Mouse (Mus musculus) kidney, embryonic 16.5 days (tissue): ENCODE results near the gene Drc3. TPM values are rescaled to one million over a fixed set of nuclear protein-coding genes. Genes with fewer than 3 reads are reported as not detected.

Experiments used
- ATAC-seq: fragments of 200-750 bp; cut with Nextera tagmentation; 2 replicates; pipeline ENCODE4 v1.8.0; 2017; ENCODE audit warnings: moderate TSS enrichment; ENCODE audit not compliant: low FRiP score, low TSS enrichment
- H3K27ac ChIP-seq: fragments of 300-500 bp; sonication (generic); 2 replicates; pipeline ENCODE4 v1.5.1; 2014; ENCODE audit warnings: low read length
- H3K27me3 ChIP-seq: fragments of 300-500 bp; sonication (generic); 2 replicates; pipeline ENCODE4 v1.6.1; 2014; ENCODE audit warnings: low read length, control low read depth, mixed read lengths; ENCODE audit not compliant: insufficient read depth
- H3K36me3 ChIP-seq: fragments of 300-500 bp; sonication (generic); 2 replicates; pipeline ENCODE4 v1.6.1; 2014; ENCODE audit warnings: low read length, control low read depth, mixed read lengths; ENCODE audit not compliant: insufficient read depth
- H3K4me1 ChIP-seq: fragments of 300-500 bp; sonication (generic); 2 replicates; pipeline ENCODE4 v1.6.1; 2014; ENCODE audit warnings: low read length, control low read depth, mixed read lengths; ENCODE audit not compliant: insufficient read depth
- H3K4me2 ChIP-seq: fragments of 300-500 bp; sonication (generic); replicated peaks from 2 replicates; pipeline ENCODE4 v1.6.1; 2014; ENCODE audit warnings: low read depth, low read length
- H3K4me3 ChIP-seq: fragments of 300-500 bp; sonication (generic); 2 replicates; pipeline ENCODE4 v1.5.1; 2014; ENCODE audit warnings: mild to moderate bottlenecking, low read length
- H3K9ac ChIP-seq: fragments of 300-500 bp; sonication (generic); replicated peaks from 2 replicates; pipeline ENCODE4 v1.6.1; 2014; ENCODE audit warnings: low read length
- H3K9me3 ChIP-seq: fragments of 300-500 bp; sonication (generic); 2 replicates; pipeline ENCODE4 v1.6.1; 2016; ENCODE audit warnings: low read length, control low read depth
- WGBS: fragments of 180-500 bp; shearing (Covaris S2); extraction: QIAGEN DNeasy Blood & Tissue Kit; methylation state at CpG from one replicate; pipeline ENCODE4 v1.1.7; 2014; 5-methylcytosine and 5-hydroxymethylcytosine counted together
- polyA plus RNA-seq: library from polyadenylated mRNA; unstranded; fragments of >200 nt; fragmentation: Nextera tagmentation; extraction: Ambion mirVana; gene quantifications from 2 replicates; pipeline ENCODE4 v1.2.1, GENCODE M21; 2015

The Drc3 gene
- polyA plus RNA-seq, 1 experiment from 2014 or later: 2.8 TPM

- H3K4me3 ChIP-seq: no peak overlapping the region
- 83% methylated on average over 2 of the region's 2 CpGs for WGBS
- H3K27ac ChIP-seq: no peak overlapping the region
- H3K9ac ChIP-seq: no peak overlapping the region
- H3K9me3 ChIP-seq: no peaks in the 10 kb centered on the region
- peaks cover 6% of the 10 kb centered on the region for H3K36me3 ChIP-seq
- H3K4me1 ChIP-seq: peaks cover 11% of the 10 kb centered on the region
- H3K4me2 ChIP-seq: no peak overlapping the region
- ATAC-seq: no peak
- H3K27me3 ChIP-seq: no peaks in the 10 kb centered on the region
Observed at GRCm38 (mm10) chr11:60412921-60413320, 59.8 kb downstream of the Drc3 start.

DNA sequence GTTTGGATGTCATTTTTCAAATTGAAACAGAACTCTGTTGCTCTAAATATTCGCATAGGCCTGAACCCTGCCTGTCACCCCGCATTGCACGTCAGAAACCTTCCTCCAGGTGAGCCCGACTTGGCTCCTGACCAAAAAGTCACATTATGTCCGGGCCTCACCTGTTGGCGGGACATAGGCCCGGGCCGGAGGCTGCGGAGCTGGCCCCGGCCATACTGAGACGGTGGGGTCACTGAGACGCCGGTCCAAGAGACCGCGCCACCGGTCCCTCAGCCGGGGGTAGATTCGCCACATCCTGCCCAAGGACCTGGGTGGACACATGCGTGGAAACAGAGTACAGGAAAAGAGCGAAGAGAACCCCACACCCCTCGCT is 63.4 kb downstream of the Drc3 start:
- no peaks in the 10 kb centered on the region for H3K27me3 ChIP-seq
- no peaks in the 10 kb centered on the region for H3K36me3 ChIP-seq
- peak overlapping the region; percentile 32; the same call in 1 of the 2 replicates for H3K27ac ChIP-seq
- H3K9ac ChIP-seq: peak overlapping the region; percentile 82
- peaks cover 25% of the 10 kb centered on the region for H3K4me1 ChIP-seq
- under 1% methylated on average over 21 of the region's 21 CpGs for WGBS
- ATAC-seq: peak; percentile 62
- peak overlapping the region; percentile 93 for H3K4me2 ChIP-seq
- H3K4me3 ChIP-seq: peak overlapping the region; percentile 97
- H3K9me3 ChIP-seq: no peaks in the 10 kb centered on the region

- WGBS: under 1% methylated on average over 54 of the region's 81 CpGs
- Histone ChIP-seq H3K9me3 (no peaks in the 10 kb centered on the region), H3K4me2 (peak within 1 kb of the TSS; percentile 93), H3K4me3 (peak within 1 kb of the TSS; percentile 97), H3K4me1 (peaks cover 25% of the 10 kb centered on the region), H3K27me3 (no peaks in the 10 kb centered on the region), H3K9ac (peak within 1 kb of the TSS; percentile 90), H3K27ac (peak within 1 kb of the TSS; percentile 91), H3K36me3 (no peaks in the 10 kb centered on the region)
- ATAC-seq: peak; percentile 98
Observed at GRCm38 (mm10) chr11:60416963-60417716, 64.0 kb downstream of the Drc3 start, which contains the start of gene Gid4. Gene Gid4 (plus strand): TSS chr11:60417145.

DNA sequence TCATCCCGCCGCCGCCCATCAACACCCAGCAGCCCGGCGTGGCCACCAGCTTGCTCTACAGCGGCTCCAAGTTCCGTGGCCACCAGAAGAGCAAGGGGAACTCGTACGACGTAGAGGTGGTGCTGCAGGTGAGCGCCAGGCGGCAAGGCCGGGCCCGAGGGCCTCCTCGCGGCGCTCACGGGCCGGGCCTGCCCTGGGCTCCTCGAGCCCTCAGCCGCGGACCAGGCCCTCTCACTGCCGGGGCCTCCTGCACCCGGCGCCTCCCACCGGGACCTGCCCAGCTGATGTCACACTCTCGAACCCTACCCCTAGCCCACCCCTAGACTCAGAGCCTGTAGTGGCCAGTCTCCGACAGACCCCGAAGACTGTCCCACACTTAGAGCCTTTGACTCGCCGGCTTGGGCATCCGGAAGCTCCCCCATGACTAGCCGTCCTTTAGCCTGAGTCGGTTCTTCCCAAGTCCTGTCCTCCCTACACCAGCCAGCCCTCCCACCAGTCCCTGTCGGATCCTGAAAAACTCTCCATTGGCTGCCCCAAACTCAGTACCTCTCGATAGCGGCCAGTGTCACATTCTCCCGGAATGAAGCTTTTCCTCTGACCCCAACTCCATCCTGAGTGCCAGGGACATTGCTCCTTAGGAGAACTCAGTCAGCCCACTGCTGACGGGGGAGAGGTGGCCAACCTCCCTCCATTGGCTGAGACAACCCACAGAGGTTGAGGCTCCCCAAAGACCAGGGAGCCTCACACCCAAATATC is 64.8 kb downstream of the Drc3 start, which contains the start of gene Atpaf2:
Gene Atpaf2, minus strand, starts transcription at position 741 of the 756 bp plus-strand sequence.
- peak; percentile 60 for ATAC-seq
- peak within 1 kb of the TSS; percentile 97 for H3K4me3 ChIP-seq
- under 1% methylated on average over 39 of the region's 39 CpGs for WGBS
- H3K9me3 ChIP-seq: no peaks in the 10 kb centered on the region
- H3K27ac ChIP-seq: peak within 1 kb of the TSS; percentile 91
- H3K27me3 ChIP-seq: no peaks in the 10 kb centered on the region
- no peaks in the 10 kb centered on the region for H3K36me3 ChIP-seq
- peak within 1 kb of the TSS; percentile 90 for H3K9ac ChIP-seq
- H3K4me2 ChIP-seq: peak within 1 kb of the TSS; percentile 93
- H3K4me1 ChIP-seq: peaks cover 27% of the 10 kb centered on the region

GRCm38 (mm10) chr11:60418473-60418803 is 65.3 kb downstream of the Drc3 start:
- Histone ChIP-seq H3K27ac (no peak overlapping the region), H3K9me3 (no peaks in the 10 kb centered on the region), H3K27me3 (no peaks in the 10 kb centered on the region), H3K4me2 (peak overlapping the region; percentile 93), H3K4me1 (peaks cover 29% of the 10 kb centered on the region), H3K9ac (peak overlapping the region; percentile 90), H3K36me3 (no peaks in the 10 kb centered on the region), H3K4me3 (peak overlapping the region; percentile 97)
- WGBS: 5% methylated on average over 6 of the region's 6 CpGs
- ATAC-seq: no peak

GRCm38 (mm10) chr11:60422046-60422668 is 69.0 kb downstream of the Drc3 start:
- H3K4me1 ChIP-seq: peaks cover 17% of the 10 kb centered on the region
- H3K4me2 ChIP-seq: no peak overlapping the region
- H3K9me3 ChIP-seq: no peaks in the 10 kb centered on the region
- H3K36me3 ChIP-seq: no peaks in the 10 kb centered on the region; the same call in 1 of the 2 replicates
- no peak overlapping the region for H3K27ac ChIP-seq
- no peaks in the 10 kb centered on the region for H3K27me3 ChIP-seq
- 59% methylated on average over 5 of the region's 6 CpGs for WGBS
- ATAC-seq: no peak
- no peak overlapping the region for H3K9ac ChIP-seq
- no peak overlapping the region for H3K4me3 ChIP-seq

GRCm38 (mm10) chr11:60423006-60423405 is 69.9 kb downstream of the Drc3 start:
- Histone ChIP-seq H3K27ac (no peak overlapping the region), H3K9ac (no peak overlapping the region), H3K4me3 (no peak overlapping the region), H3K9me3 (no peaks in the 10 kb centered on the region), H3K4me2 (no peak overlapping the region), H3K4me1 (peaks cover 17% of the 10 kb centered on the region), H3K36me3 (peaks cover 8% of the 10 kb centered on the region), H3K27me3 (no peaks in the 10 kb centered on the region)
- no peak for ATAC-seq
- WGBS: 46% methylated on average over 1 of the region's 1 CpGs

DNA sequence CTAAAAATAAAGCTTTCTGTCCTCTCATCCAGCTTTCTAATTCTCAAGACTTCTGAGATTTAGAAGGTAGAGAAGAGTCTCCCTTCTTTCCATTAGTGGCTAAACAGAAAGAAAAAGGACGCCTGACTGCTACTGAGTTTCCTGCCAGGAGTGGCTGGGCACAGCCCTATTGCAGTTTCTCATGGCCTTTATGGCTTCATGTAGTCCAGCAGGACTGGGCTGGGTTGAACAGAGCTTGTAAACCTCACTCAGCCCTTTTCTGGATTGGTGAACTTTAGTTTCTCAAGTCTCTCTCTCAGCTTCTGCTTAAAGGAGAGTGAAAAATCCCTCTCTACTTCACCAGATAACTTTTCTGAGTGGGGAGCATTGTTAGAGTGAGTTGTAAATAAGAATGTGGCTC is 73.3 kb downstream of the Drc3 start:
- ATAC-seq: no peak
- WGBS: 74% methylated on average over 1 of the region's 1 CpGs
- no peak overlapping the region for H3K27ac ChIP-seq
- H3K27me3 ChIP-seq: no peaks in the 10 kb centered on the region
- H3K4me3 ChIP-seq: no peak overlapping the region
- peaks cover 16% of the 10 kb centered on the region for H3K36me3 ChIP-seq
- H3K9me3 ChIP-seq: no peaks in the 10 kb centered on the region
- H3K4me1 ChIP-seq: peaks cover 4% of the 10 kb centered on the region; the same call in 1 of the 2 replicates
- no peak overlapping the region for H3K9ac ChIP-seq
- H3K4me2 ChIP-seq: no peak overlapping the region

GRCm38 (mm10) chr11:60427628-60428027 is 74.5 kb downstream of the Drc3 start:
- H3K9ac ChIP-seq: no peak overlapping the region
- 96% methylated on average over 3 of the region's 3 CpGs for WGBS
- no peak overlapping the region for H3K27ac ChIP-seq
- H3K36me3 ChIP-seq: peaks cover 21% of the 10 kb centered on the region
- H3K9me3 ChIP-seq: no peaks in the 10 kb centered on the region
- no peaks in the 10 kb centered on the region for H3K27me3 ChIP-seq
- H3K4me3 ChIP-seq: no peak overlapping the region
- H3K4me2 ChIP-seq: no peak overlapping the region
- H3K4me1 ChIP-seq: peaks cover 4% of the 10 kb centered on the region; the same call in 1 of the 2 replicates
- ATAC-seq: no peak
